Mouse (Mus musculus) T-helper 2 cell (primary cell): Measurements from ENCODE around the gene Klk1b4.
"Not testable (repeated sequence)": the region's sequence is repeated elsewhere in the genome, so short reads cannot be mapped to it uniquely, and the experiment has no call there.

Experiments
- in situ Hi-C: fragments of 300-600 bp; cut with MboI, MseI; formaldehyde crosslinking; loops from one replicate; pipeline ENCODE4 v1.15.1; 2025; ENCODE audit warnings: high pct_unique_total_duplicates

The Klk1b4 gene

DNA sequence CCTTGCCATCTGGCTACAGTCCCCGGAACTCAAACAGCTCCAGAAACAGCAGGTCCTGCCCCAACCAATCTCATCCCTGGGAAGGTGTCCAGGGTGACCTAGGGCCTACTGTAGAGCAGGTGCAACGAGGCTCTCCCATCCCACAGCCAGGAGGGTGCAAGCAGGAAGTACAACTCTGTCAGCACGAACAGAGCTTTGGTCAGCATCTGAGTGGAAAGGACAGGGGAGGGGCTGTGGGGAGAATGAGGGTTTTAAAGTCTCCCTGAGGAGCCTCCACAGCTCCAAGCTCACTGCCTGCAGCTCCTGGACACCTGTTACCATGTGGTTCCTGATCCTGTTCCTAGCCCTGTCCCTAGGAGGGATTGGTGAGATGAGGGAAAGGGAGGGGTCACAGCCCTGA is at the start of gene Klk1b4:
TSS of gene Klk1b4 (plus strand) at position 301 of the 400 bp plus-strand sequence.
- in situ Hi-C loops = not testable (repeated sequence)

DNA sequence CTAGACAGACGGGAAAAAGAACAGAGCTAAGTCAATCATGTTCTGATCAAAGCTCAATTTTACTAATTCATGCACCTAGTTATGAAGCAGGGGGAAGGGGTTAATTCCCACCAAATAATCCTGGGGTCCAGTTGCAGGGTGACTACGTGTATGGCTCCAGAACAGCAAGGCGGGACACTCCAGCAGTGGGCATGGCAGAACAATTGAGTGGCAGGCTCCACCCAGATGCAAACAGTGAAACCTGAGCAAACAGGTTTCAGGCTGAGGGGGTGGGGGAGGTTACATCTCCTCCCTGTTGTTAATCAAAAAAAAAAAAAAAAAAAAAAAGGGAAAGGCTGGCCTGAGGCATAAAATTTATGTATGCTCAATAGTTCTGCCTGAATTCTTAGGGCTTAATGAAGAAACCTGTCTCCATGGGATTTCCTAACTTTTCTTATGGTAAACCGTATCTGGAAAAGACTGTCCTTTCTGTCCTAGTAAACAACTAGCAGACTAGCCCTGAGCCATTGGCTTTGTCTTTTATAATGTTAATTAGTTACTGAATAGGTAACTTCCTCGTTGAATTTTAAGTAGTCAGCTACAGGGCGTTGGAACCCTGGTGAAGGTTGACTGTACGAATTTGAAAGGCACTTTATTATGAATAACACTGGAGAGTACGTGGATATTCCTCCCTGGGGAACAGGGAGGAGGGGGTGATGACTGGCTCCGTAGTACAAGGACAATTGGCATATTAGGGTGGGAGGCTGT is 27.8 kb upstream of the Klk1b4 start:
- in situ Hi-C loops = loop anchor here (10.0 kb wide), 1 partner anchor 355 kb away; the partner anchor contains the start of gene Klk6

DNA sequence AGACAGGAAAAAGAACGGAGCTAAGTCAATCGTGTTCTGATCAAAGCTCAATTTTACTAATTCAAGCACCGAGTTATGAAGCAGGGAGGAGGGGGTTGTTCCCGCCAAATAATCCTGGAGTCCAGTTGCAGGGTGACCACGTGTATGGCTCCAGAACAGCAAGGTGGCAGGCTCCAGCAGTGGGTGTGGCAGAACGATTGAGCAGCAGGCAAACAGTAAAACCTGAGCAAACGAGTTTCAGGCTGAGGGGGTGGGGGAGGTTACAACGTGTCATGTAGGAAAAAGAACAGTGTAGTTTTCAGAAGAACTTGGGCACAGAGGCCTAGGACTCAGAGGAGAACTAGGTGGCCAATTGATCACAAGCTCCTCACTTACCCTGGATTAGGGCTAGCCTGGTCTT is 20.7 kb upstream of the Klk1b4 start:
- in situ Hi-C loops = loop anchor here (10.0 kb wide), 1 partner anchor 362 kb away; the partner anchor contains the start of gene Klk6

DNA sequence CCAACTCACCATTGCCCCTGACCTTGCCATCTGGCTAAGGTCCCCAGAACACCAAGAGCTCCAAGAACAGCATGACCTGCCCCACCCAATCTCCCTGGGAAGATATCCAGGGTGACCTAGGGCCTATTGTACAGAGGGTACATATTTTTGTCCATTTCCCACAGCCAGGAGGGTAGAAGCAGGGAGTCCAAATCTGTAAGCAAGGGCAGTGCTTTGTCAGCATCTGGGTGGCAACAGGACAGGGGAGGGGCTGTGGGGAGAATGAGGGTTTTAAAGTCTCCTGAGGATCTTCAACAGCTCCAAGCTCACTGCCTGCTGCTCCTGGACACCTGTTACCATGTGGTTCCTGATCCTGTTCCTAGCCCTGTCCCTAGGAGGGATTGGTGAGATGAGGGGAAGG is 19.3 kb upstream of the Klk1b4 start, which contains the start of gene Klk1b24:
TSS of gene Klk1b24 (plus strand) at position 301 of the 400 bp plus-strand sequence.
- in situ Hi-C loops = loop anchor here (10.0 kb wide), 1 partner anchor 363 kb away; the partner anchor contains the start of gene Klk6

DNA sequence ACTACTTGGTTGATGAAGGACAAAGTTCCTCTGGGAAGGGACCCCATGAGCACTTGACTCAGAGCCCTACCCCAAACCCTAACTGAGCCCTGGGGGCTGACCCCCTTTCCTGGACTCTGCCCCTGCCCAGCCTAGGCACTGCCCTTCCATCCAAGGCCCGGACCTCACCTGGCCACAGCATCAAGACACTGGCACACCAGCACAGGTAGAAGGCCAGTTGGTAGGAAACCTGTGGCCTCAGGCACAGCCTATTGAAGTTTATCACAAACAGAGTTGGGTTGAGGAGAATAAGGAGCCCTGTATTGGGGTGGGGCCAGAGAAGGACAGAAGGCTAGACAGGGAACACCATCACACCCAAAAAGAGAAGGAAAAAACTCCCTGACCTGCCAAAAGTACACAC is 13.8 kb upstream of the Klk1b4 start:
- in situ Hi-C loops = loop anchor here (10.0 kb wide), 1 partner anchor 139 kb away; the partner anchor contains the start of gene Klk1b27

DNA sequence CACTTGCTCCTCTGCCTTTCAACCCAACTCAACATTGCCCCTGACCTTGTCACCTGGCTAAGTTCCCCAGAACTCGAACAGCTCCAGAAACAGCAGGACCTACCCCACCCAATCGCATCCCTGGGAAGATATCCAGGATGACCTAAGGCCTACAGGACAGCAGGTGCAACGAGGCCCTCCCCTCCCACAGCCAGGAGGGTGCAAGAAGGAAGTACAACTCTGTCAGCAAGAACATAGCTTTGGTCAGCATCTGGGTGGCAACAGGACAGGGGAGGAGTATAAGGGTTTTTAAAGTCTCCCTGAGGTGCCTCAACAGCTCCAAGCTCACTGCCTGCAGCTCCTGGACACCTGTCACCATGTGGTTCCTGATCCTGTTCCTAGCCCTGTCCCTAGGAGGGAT is 9.3 kb upstream of the Klk1b4 start, which contains the start of gene Klk1b3:
TSS of gene Klk1b3 (plus strand) at position 301 of the 400 bp plus-strand sequence.
- in situ Hi-C loops = loop anchor here (10.0 kb wide), 1 partner anchor 143 kb away; the partner anchor contains the start of gene Klk1b27

DNA sequence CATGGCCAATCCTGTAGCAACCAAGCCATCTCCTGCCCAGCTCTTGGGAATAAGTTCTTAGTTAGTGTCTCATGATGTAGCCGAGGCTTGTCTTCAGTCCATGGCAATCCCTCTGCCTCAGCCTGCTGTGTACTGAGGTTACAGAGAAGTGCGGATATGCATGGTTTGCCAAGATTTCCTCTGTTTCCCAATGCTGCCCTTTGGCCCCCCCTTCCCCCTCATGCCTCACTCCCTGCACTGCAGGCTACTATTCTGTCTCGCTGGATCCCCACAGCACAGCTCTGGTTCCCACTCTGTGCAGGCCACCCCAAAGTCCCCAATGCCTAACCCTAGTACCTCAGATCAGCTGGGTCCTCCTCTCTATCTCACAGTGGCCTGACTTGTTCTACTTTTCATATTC is 1.1 kb downstream of the Klk1b4 start:
- in situ Hi-C loops = no loop called here

DNA sequence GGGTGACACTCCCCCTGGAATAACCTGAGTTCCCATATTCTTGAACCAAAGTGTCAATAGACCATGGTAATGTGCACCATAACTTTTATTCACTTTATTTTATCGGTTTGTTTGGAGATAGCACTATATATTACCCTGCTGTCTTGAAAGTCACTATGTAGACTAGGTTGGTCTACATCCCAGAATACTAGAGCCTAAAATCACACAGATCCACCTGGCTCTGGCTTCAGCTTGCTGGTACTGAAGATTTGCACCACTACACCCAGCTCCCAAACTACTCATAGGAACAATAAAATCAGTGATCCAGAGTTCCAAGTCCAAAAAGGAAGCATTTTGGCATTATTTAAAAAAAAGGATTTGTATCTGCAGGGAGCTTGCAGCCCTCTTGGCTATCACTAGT is 8.4 kb downstream of the Klk1b4 start, which contains the start of gene Klk1b5:
TSS of gene Klk1b5 (plus strand) at position 301 of the 400 bp plus-strand sequence.
- in situ Hi-C loops = no loop called here

DNA sequence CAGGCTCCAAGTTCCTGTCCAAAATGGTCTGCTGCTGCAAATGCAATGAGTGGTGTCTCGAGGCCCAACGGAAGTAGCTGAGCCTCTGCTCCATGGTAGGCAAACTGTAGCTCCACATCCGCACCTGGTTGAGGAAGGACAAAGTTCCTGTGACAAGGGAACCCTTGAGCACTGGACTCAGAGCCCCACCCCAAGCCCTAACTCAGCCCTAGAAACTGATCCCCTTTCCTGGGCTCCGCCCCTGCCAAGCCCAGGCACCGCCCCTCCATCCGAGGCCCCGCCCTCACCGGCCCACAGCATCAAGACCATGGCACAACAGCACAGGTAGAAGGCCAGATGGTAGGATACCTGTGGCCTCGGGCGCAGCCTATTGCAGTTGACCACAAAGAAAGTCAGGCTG is 14.4 kb downstream of the Klk1b4 start:
- in situ Hi-C loops = not testable (repeated sequence)

DNA sequence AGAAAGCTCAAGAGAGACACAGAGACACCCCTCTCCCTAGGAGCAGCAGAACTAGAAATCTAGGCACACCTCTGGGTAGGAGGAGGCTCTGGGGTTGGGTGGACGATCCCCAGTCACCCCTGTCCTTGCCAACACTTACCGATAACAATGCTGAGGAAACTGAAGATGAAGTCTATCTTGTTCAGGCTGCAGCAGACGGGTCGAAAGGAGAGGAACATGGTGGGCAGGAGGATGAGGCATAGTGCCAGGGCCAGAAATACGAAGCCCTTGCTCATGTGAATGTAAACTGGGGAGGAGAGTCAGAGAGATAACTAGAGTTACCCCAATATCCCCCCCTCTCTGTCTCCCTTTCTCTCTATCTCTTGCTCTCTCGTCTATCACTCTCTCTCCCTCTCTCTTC is 15.1 kb downstream of the Klk1b4 start:
- in situ Hi-C loops = not testable (repeated sequence)

DNA sequence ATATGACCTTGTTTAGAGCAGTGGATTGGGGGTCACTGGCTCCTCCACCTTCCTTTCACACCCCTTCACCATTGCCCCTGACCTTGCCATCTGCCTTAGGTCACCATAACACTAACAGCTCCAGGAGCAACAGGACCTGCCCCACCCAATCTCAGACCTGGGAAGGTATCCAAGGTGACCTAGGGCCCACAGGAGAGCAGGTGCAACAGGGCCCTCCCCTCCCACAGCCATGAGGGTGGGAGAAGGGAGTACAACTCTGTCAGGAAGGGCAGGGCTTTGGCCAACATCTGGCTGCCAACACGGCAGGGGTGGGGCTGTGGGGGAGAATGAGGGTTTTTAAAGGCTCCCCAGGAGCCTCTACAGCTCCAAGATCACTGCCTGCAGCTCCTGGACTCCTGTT is 17.8 kb downstream of the Klk1b4 start, which contains the start of gene Klk1:
TSS of gene Klk1 (plus strand) at position 285 of the 400 bp plus-strand sequence.
- in situ Hi-C loops = no loop called here

DNA sequence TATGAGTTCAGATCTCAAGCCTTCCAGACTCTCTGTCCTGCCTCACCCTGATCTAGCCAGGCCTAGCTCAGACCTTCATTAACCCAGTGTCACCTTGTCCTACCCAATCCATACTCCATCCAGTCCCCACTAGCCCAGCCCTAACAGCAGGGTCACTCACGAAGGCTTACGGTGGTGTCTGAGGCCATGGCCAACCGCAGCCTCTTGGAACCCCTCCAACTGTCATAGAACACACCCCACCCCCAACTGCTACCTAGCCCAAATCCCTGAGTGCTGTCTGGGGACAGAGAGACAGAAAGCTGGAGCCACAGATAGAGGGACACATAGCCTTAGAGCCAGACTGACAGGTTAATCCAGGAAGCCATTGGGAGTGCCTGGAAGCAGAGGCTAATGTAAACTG is 28.7 kb downstream of the Klk1b4 start, which contains the start of gene Gm36864:
TSS of gene Gm36864 (plus strand) at position 269 of the 400 bp plus-strand sequence.
- in situ Hi-C loops = no loop called here

DNA sequence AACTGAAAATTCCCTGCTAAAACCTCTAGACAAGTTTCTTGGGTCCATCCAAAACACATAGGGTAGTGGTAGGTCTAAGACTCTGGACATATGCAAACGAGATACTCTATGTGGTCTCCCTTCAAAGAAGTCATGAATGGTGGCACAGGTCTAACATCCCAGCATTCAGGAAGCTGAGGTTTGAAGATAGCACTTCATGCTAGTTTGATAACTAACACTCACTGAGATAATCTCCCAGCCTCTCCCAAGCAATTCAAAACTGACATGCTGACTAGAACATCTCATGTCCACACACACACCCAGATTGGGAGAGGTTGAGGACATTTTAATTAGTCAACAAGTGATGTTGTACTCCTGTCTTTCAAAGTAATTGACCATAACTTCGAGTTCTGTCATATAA is 32.7 kb downstream of the Klk1b4 start:
- in situ Hi-C loops = no loop called here

DNA sequence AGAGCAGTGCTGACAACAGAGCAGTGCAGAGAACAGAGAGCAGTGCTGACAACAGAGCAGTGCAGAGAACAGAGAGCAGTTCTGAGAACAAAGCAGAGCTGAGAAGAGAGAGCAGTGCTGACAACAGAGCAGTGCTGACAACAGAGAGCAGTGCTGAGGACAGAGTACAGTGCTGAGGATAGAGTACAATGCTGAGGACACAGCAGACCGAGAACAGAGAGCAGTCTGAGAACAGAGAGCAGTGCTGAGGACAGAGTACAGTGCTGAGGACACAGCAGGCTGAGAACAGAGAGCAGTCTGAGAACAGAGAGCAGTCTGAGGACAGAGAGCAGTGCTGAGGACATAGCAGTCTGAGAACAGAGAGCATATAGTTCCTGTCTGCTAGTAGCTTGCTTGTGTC is 33.5 kb downstream of the Klk1b4 start:
- in situ Hi-C loops = no loop called here

DNA sequence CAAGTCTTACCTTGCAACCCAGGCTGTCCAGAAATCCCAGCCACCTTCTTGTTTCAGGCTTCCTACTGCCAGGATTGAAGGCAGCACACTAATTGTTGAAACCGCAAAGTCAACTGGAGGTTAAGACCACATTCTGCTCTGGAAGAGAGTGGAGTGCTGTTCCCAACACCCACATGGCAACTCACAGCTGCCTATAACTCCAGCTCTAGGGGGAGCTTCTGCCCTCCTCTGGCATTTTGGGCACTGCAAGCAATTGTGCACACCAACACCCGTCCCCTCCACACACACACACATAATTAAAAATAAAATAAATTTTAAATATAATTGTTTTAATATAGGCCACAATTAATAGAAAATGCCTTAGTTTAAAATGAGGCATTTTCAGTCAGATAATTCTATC is 33.9 kb downstream of the Klk1b4 start:
- in situ Hi-C loops = no loop called here

DNA sequence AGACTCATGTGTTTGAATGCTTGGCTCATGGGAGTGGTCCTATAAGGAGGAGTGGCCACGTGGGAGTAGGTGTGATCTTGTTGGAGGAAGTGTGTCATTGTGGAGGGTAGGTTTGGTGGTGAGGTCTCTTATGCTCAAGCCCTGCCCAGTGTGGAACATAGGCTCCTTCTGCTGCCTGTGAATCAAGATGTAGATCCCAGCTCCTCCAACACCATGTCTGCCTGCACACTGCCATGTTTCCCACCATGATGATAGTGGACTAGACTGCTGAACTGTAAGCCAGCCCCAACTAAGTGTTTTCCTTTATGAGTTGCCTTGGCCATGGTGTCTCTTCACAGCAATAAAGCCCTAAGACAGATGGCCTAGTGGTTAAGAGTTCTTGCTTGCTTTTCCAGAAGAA is 36.8 kb downstream of the Klk1b4 start:
- in situ Hi-C loops = no loop called here

DNA sequence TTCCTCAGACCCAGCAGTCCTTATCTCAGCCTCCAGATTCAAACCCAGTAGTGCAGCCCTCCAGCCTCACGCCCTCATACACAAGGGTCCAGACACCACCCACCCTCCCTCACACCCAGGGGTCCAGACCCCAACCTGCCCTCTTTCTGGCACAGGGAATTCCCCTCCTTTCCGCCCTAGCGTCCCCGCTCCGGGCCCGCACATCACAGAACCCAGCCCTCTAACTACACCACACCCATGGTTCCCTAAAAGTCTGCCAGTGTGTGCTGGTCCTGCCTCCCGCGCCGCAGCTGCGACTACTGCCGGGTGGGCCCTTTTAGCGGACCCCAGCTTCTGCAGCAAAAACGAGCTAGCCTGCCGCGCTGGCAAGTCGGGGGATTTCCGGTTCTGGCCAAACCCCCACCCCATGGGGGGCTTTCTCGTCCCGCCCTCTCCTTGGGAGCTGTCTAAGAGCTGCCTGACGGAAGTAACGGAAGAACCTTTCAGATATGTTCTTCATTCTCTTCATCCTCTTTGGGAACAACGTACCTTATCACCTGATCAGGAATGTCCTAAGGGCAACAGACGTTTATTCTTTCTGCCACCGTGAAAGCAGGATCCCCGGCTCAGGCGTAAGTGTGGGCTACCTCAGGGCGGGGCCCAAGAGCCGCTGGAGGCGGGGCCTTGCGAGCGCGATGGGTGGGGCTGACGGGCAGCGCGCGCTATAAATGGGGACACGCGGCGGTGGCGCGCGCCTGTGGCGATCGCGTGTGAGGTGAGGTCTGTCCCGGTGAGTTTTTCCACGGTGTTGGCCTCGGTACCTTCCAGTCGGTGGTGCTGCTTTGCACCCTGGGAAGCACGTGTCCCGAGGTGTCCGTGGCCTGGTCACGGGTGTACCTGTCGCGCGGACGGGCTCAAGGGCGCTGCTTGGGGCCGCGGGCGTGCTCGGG is 39.1 kb downstream of the Klk1b4 start, which contains the start of the genes 1700028J19Rik and 2410002F23Rik:
TSS of gene 1700028J19Rik (minus strand) at position 641 of the 929 bp plus-strand sequence.
TSS of gene 2410002F23Rik (plus strand) at position 668 of the 929 bp plus-strand sequence.
- in situ Hi-C loops = no loop called here

DNA sequence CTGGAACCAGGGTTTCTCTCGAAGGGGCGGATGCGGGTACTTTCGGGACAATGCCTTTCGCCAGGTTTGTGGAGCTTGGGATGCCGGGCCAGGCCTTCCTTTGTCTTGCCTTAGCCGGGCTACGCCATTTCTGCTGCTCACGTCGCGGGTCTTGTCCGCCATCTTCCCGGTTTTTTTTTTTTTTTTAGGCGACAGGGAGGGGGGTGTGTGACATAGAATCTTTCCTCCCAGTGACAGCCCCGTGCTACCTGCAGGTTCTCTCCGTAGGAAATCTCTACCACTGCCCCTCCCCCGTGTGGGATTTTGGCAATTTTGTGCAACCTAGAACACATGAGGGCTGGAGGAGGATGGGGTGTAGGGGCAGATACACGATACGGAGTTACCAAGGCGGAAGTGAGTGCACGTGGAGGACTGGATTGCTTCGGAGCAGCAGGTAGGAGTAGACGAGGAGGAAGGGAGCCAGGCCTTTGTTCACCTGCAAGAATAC is 39.8 kb downstream of the Klk1b4 start:
- in situ Hi-C loops = no loop called here

DNA sequence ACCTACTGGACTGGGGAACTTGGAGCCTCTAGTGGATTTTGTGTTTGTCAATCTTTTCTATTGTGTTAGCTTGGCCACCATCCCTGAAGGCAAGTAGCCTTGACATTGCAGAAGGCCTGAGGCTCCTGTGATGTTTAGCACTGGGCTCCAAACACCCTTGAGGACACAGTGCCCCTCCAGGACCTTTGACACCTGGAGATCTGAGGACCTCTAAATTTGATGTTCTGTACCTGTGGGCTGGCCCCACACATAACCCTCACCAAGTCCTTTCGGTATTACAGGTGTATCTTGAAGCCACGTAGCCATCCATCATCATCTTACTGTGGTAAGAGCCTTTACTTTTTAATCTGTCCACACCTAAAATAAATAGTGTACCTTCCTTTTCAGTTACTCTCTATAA is 40.7 kb downstream of the Klk1b4 start:
- in situ Hi-C loops = no loop called here

DNA sequence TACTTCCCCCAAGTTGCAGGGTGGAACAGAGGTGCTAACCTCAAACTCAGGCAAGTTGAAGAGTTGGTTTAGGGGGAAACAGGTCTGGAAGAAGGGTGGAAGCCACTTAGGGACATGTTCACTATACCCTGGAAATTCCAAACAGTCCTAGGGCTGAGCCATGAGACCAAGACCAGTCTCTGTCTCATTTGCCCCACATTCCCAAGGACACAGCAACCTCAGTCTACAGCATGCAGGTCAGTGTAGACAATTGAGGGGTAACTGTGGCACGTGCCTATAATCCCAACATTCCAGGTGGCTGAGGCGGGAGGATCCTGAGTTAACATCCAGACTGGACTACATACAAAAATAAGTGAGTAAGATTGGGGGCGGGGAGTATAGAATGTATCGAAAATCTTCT is 42.0 kb downstream of the Klk1b4 start:
- in situ Hi-C loops = no loop called here

DNA sequence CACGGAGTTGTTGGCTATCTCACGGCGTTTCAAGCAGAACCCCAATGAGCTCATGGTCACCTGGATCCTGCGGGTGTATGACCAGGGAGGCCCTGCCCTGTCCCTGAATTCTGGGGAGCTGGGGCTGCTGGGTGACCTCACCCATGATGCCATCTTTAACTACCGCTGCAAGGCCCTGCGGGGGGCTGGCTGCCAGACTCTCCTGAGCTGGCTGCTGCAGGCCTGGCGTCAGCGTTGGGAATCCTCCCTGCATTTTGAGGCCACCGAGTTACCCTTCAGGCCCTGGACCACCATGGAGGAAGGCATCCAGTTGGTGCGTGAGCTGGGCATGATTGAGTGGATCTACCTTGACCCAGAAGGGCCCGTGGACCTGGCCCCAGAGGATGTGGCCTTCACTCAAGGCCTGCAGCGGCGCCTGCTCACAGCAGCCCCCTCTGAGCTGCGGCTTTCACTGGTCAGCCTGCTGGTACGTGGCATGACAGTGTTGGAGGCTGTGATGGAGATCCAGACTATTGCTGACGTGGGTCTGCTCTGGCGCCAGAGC is 43.6 kb downstream of the Klk1b4 start:
- in situ Hi-C loops = not testable (repeated sequence)
